Mouse (Mus musculus) kidney, embryonic 16.5 days (tissue): ENCODE results near the gene Smpd4. TPM values are rescaled to one million over a fixed set of nuclear protein-coding genes. Genes with fewer than 3 reads are reported as not detected.

Source experiments
- ATAC-seq: fragments of 200-750 bp; cut with Nextera tagmentation; 2 replicates; pipeline ENCODE4 v1.8.0; 2017; ENCODE audit warnings: moderate TSS enrichment; ENCODE audit not compliant: low FRiP score, low TSS enrichment
- H3K27ac ChIP-seq: fragments of 300-500 bp; sonication (generic); 2 replicates; pipeline ENCODE4 v1.5.1; 2014; ENCODE audit warnings: low read length
- H3K27me3 ChIP-seq: fragments of 300-500 bp; sonication (generic); 2 replicates; pipeline ENCODE4 v1.6.1; 2014; ENCODE audit warnings: low read length, control low read depth, mixed read lengths; ENCODE audit not compliant: insufficient read depth
- H3K36me3 ChIP-seq: fragments of 300-500 bp; sonication (generic); 2 replicates; pipeline ENCODE4 v1.6.1; 2014; ENCODE audit warnings: low read length, control low read depth, mixed read lengths; ENCODE audit not compliant: insufficient read depth
- H3K4me1 ChIP-seq: fragments of 300-500 bp; sonication (generic); 2 replicates; pipeline ENCODE4 v1.6.1; 2014; ENCODE audit warnings: low read length, control low read depth, mixed read lengths; ENCODE audit not compliant: insufficient read depth
- H3K4me2 ChIP-seq: fragments of 300-500 bp; sonication (generic); replicated peaks from 2 replicates; pipeline ENCODE4 v1.6.1; 2014; ENCODE audit warnings: low read depth, low read length
- H3K4me3 ChIP-seq: fragments of 300-500 bp; sonication (generic); 2 replicates; pipeline ENCODE4 v1.5.1; 2014; ENCODE audit warnings: mild to moderate bottlenecking, low read length
- H3K9ac ChIP-seq: fragments of 300-500 bp; sonication (generic); replicated peaks from 2 replicates; pipeline ENCODE4 v1.6.1; 2014; ENCODE audit warnings: low read length
- H3K9me3 ChIP-seq: fragments of 300-500 bp; sonication (generic); 2 replicates; pipeline ENCODE4 v1.6.1; 2016; ENCODE audit warnings: low read length, control low read depth
- WGBS: fragments of 180-500 bp; shearing (Covaris S2); extraction: QIAGEN DNeasy Blood & Tissue Kit; methylation state at CpG from one replicate; pipeline ENCODE4 v1.1.7; 2014; 5-methylcytosine and 5-hydroxymethylcytosine counted together
- polyA plus RNA-seq: library from polyadenylated mRNA; unstranded; fragments of >200 nt; fragmentation: Nextera tagmentation; extraction: Ambion mirVana; gene quantifications from 2 replicates; pipeline ENCODE4 v1.2.1, GENCODE M21; 2015

Smpd4 gene
- 38.8 and 44.2 TPM in 2 replicates for polyA plus RNA-seq

GRCm38 (mm10) chr16:17619198-17620105 lies at the start of gene Smpd4:
TSS of gene Smpd4 (plus strand) at chr16:17619354.
- H3K27me3 ChIP-seq = no peaks in the 10 kb centered on the region
- 1% methylated on average over 57 of the region's 60 CpGs for WGBS
- H3K4me2 ChIP-seq = peak within 1 kb of the TSS; percentile 86
- H3K9ac ChIP-seq = peak within 1 kb of the TSS; percentile 95
- H3K27ac ChIP-seq = 0 out of 2 replicates have a peak within 1 kb of the TSS, but pooled peaks have one; percentile 52
- peaks cover 15% of the 10 kb centered on the region for H3K4me1 ChIP-seq
- peaks cover 12% of the 10 kb centered on the region for H3K36me3 ChIP-seq
- H3K4me3 ChIP-seq = peak within 1 kb of the TSS; percentile 93
- peak; percentile 77 for ATAC-seq
- no peaks in the 10 kb centered on the region for H3K9me3 ChIP-seq

GRCm38 (mm10) chr16:17575870-17576824 lies 43.0 kb upstream of the Smpd4 start:
- Histone ChIP-seq H3K36me3 (no peaks in the 10 kb centered on the region), H3K4me1 (peaks cover 5% of the 10 kb centered on the region; the same call in 1 of the 2 replicates), H3K27ac (0 out of 2 replicates have a peak overlapping the region, but pooled peaks have one; percentile 7), H3K9me3 (no peaks in the 10 kb centered on the region), H3K9ac (peak overlapping the region; percentile 70), H3K4me3 (peak overlapping the region; percentile 55), H3K4me2 (peak overlapping the region; percentile 75), H3K27me3 (peaks cover 21% of the 10 kb centered on the region)
- peak; percentile 72 for ATAC-seq
- 13% methylated on average over 45 of the region's 45 CpGs for WGBS

- Histone ChIP-seq H3K27me3 (peaks cover 21% of the 10 kb centered on the region), H3K27ac (no peak overlapping the region), H3K36me3 (no peaks in the 10 kb centered on the region), H3K4me1 (peaks cover 5% of the 10 kb centered on the region; the same call in 1 of the 2 replicates), H3K4me2 (peak overlapping the region; percentile 75), H3K9me3 (no peaks in the 10 kb centered on the region), H3K4me3 (peak overlapping the region; percentile 55), H3K9ac (peak overlapping the region; percentile 70)
- no peak for ATAC-seq
- WGBS = 13% methylated on average over 8 of the region's 8 CpGs
These were observed 42.3 kb upstream of the Smpd4 start for GRCm38 (mm10) chr16:17576825-17577215.

GRCm38 (mm10) chr16:17583064-17583463 lies 36.1 kb upstream of the Smpd4 start, which contains the start of gene Slc7a4:
TSS of gene Slc7a4 (minus strand) at chr16:17583214.
- Histone ChIP-seq H3K36me3 (no peaks in the 10 kb centered on the region), H3K9me3 (peaks cover 5% of the 10 kb centered on the region; the same call in 1 of the 2 replicates), H3K4me1 (no peaks in the 10 kb centered on the region), H3K27ac (no peak within 1 kb of the TSS), H3K9ac (no peak within 1 kb of the TSS), H3K27me3 (no peaks in the 10 kb centered on the region), H3K4me3 (no peak within 1 kb of the TSS), H3K4me2 (no peak within 1 kb of the TSS)
- no peak for ATAC-seq
- WGBS = 19% methylated on average over 8 of the region's 8 CpGs

GRCm38 (mm10) chr16:17584555-17584954 lies 34.6 kb upstream of the Smpd4 start:
- H3K27ac ChIP-seq = no peak overlapping the region
- H3K9me3 ChIP-seq = peaks cover 9% of the 10 kb centered on the region; the same call in 1 of the 2 replicates
- no peak for ATAC-seq
- no peak overlapping the region for H3K4me3 ChIP-seq
- H3K36me3 ChIP-seq = no peaks in the 10 kb centered on the region
- no peaks in the 10 kb centered on the region for H3K27me3 ChIP-seq
- no peak overlapping the region for H3K9ac ChIP-seq
- WGBS = 71% methylated on average over 7 of the region's 7 CpGs
- H3K4me2 ChIP-seq = no peak overlapping the region
- H3K4me1 ChIP-seq = no peaks in the 10 kb centered on the region

GRCm38 (mm10) chr16:17590731-17591130 lies 28.4 kb upstream of the Smpd4 start:
- Histone ChIP-seq H3K4me2 (no peak overlapping the region), H3K36me3 (no peaks in the 10 kb centered on the region), H3K27ac (no peak overlapping the region), H3K9me3 (peaks cover 9% of the 10 kb centered on the region; the same call in 1 of the 2 replicates), H3K27me3 (no peaks in the 10 kb centered on the region), H3K9ac (no peak overlapping the region), H3K4me3 (no peak overlapping the region), H3K4me1 (no peaks in the 10 kb centered on the region)
- 2% methylated on average over 2 of the region's 2 CpGs for WGBS
- peak; percentile 46; the same call in 1 of the 2 replicates for ATAC-seq

- WGBS = 54% methylated on average over 3 of the region's 3 CpGs
- Histone ChIP-seq H3K4me3 (no peak overlapping the region), H3K9me3 (no peaks in the 10 kb centered on the region), H3K27ac (no peak overlapping the region), H3K9ac (no peak overlapping the region), H3K36me3 (no peaks in the 10 kb centered on the region), H3K4me1 (no peaks in the 10 kb centered on the region), H3K27me3 (no peaks in the 10 kb centered on the region), H3K4me2 (no peak overlapping the region)
- ATAC-seq = no peak
These were observed 18.1 kb upstream of the Smpd4 start for GRCm38 (mm10) chr16:17600944-17601562.

GRCm38 (mm10) chr16:17604941-17605340 lies 14.2 kb upstream of the Smpd4 start:
- 59% methylated on average over 4 of the region's 4 CpGs for WGBS

GRCm38 (mm10) chr16:17605684-17606083 lies 13.5 kb upstream of the Smpd4 start:
- no peaks in the 10 kb centered on the region for H3K36me3 ChIP-seq
- no peak overlapping the region for H3K9ac ChIP-seq
- H3K9me3 ChIP-seq = no peaks in the 10 kb centered on the region
- 76% methylated on average over 5 of the region's 5 CpGs for WGBS
- no peak overlapping the region for H3K4me3 ChIP-seq
- no peak overlapping the region for H3K27ac ChIP-seq
- no peak overlapping the region for H3K4me2 ChIP-seq
- H3K27me3 ChIP-seq = no peaks in the 10 kb centered on the region
- ATAC-seq = no peak
- H3K4me1 ChIP-seq = no peaks in the 10 kb centered on the region

More at GRCm38 (mm10) chr16:17604941-17605340, 14.2 kb upstream of the Smpd4 start:
- Histone ChIP-seq H3K4me1 (no peaks in the 10 kb centered on the region), H3K9me3 (no peaks in the 10 kb centered on the region), H3K4me3 (no peak overlapping the region), H3K9ac (no peak overlapping the region), H3K36me3 (no peaks in the 10 kb centered on the region), H3K27ac (no peak overlapping the region), H3K27me3 (no peaks in the 10 kb centered on the region), H3K4me2 (no peak overlapping the region)
- ATAC-seq = no peak
